ENCODE assay signal across 8 mouse cellular contexts in genomic region chr10:60831379-60831778, GRCm38 (mm10). TPM values are rescaled to one million over a fixed set of nuclear protein-coding genes. Genes with fewer than 3 reads are reported as not detected.
A peak's percentile ranks its signal among the peaks of the same experiment; 100 is the strongest.
DNase-seq lines count a peak whose midpoint lies in the region; ATAC-seq lines count a peak whose summit lies in the region.

Gene Unc5b, minus strand, starts transcription at chr10:60831581.

- intact Hi-C loops in left cerebral cortex, postnatal 14 days (cut with DNase I): no loop called here

- peaks cover 31% of the 10 kb centered on the region for H3K4me1 ChIP-seq in intestine, embryonic 16.5 days (ENCODE audit: control insufficient read depth, insufficient read depth, low read length)

- peak within 1 kb of the TSS; percentile 79 for H3K4me3 ChIP-seq in intestine, embryonic 16.5 days (ENCODE audit: low read length)

- ATAC-seq in intestine, embryonic 16.5 days: peak; percentile 97
- peak; percentile 81 for ATAC-seq in megakaryocyte progenitor cell, adult 5-6 weeks (replicated peaks; ENCODE audit: poor library complexity)

- peak within 1 kb of the TSS; percentile 90 for H3K27ac ChIP-seq in intestine, embryonic 16.5 days (ENCODE audit: low read length)

- H3K9me3 ChIP-seq in intestine, embryonic 16.5 days (ENCODE audit: control insufficient read depth, low read length): no peaks in the 10 kb centered on the region

- peaks cover 17% of the 10 kb centered on the region for H3K27me3 ChIP-seq in intestine, embryonic 16.5 days (replicated peaks; ENCODE audit: control insufficient read depth, insufficient read depth, low read length)

- H3K4me2 ChIP-seq in intestine, embryonic 16.5 days (ENCODE audit: low read depth, low read length): peak within 1 kb of the TSS; percentile 98

- under 1% methylated on average over 53 of the region's 53 CpGs for WGBS in intestine, embryonic 16.5 days

- H3K9ac ChIP-seq in intestine, embryonic 16.5 days (ENCODE audit: low read depth, low read length): peak within 1 kb of the TSS; percentile 83

- H3K36me3 ChIP-seq in intestine, embryonic 16.5 days (ENCODE audit: control insufficient read depth, insufficient read depth, low read length): no peaks in the 10 kb centered on the region

- peak; percentile 99 for DNase-seq in adrenal gland, postnatal 10 days
- peak; percentile 83 for DNase-seq in embryo, embryonic 11.5 days (ENCODE audit: low read depth, low spot score)
- no peak for DNase-seq in gonadal fat pad, adult 2 months (ENCODE audit: low read depth)
- DNase-seq in left cerebral cortex, postnatal 14 days (ENCODE audit: low spot score in 2 of 2): peak; percentile 80 to 83
- DNase-seq in right cerebral cortex, postnatal 4 days: peak; percentile 87
- DNase-seq in yolk sac, embryonic 10.5 days (ENCODE audit: low spot score): peak; percentile 93

RNA-seq across cellular contexts. Expression of gene Unc5b, which starts in this region (rescaled TPM):
- 10 to 100 TPM; 14.0 to 16.1 TPM for total RNA-seq in adrenal gland, postnatal 10 days (2021)
- 11.9 and 12.7 TPM in 2 replicates for polyA plus RNA-seq in gonadal fat pad, adult 2 months (2012; rRNA removed)
- polyA plus RNA-seq in intestine, embryonic 16.5 days (2015; fragmentation: Nextera tagmentation; extraction: Ambion mirVana): 4.3 and 4.6 TPM in 2 replicates
- 10 to 100 TPM in 1 of 2 experiments, 1 to 10 TPM in 1; 7.6 to 12.3 TPM for total RNA-seq in left cerebral cortex, postnatal 14 days (2021)
- total RNA-seq in megakaryocyte progenitor cell, adult 5-6 weeks (2015): not detected in 2 replicates
- total RNA-seq in megakaryocyte progenitor cell, adult 5-6 weeks (2017): not detected in 2 replicates

Comparison
In these comparisons a context has a peak if more than half of its experiments do, and no peak if none do; other contexts are left out.
1. RNA of gene Unc5b (total RNA-seq): 14.0 to 16.1 TPM in adrenal gland, postnatal 10 days and 7.6 to 12.3 TPM in left cerebral cortex, postnatal 14 days; not detected in megakaryocyte progenitor cell, adult 5-6 weeks; every median in the first group is over 4 times any median in the second.
2. Peak in ATAC-seq in megakaryocyte progenitor cell, adult 5-6 weeks; RNA of the gene not detected or under 1 TPM.